Mouse (Mus musculus): Measurements from ENCODE around the gene Mettl24. TPM values are rescaled to one million over a fixed set of nuclear protein-coding genes. Genes with fewer than 3 reads are reported as not detected.

Mettl24 gene
- 0.77 and 1.3 TPM in 2 replicates for polyA plus RNA-seq (2014; fragmentation: Nextera tagmentation; extraction: Ambion mirVana)

DNA sequence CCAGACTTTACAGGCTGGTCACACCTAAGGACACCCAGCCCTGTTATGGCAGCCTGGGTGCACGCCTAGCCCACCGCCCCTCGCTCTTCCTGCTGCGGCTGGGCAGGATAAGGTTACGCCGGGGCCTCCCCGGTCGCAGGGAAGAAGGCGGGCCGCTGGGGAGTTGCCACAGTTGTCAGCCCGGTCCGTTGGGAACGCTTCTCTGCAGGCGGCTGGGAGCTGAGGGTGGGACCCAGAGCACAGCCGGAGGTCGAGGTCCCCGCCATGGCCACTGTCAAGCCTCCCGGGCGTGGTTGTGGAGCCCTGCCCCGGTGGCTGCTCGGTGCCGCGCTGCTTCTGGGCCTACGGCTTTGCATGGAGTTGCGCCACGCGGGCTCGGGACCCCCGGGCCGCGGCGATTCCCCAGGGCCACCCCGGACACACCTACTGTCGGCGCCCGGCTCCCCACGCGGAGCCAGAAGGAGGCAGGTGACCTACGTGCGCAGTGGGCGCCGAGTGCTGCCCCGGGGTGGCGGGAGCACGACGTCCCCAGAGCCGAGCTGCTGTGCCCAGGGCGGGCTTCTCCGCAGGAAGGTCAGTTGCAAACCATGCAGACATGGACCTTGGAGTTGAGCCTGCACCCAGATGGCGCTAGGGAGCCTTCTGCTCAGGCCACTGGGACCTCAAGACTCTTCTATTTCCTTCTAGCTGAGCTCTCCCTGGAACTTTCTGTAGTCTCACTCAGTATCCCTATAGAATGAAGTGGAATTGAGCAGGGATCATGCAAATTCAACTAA lies at the start of gene Mettl24:
Mettl24 (plus strand) TSS at position 191 of the 776 bp plus-strand sequence.
- no peak within 1 kb of the TSS for H3K27ac ChIP-seq (ENCODE audit: low read depth, low read length)

GRCm38 (mm10) chr10:40637331-40637730 lies 45.8 kb upstream of the Mettl24 start:
- ATAC-seq (ENCODE audit: insufficient read depth, low FRiP score, low TSS enrichment) (no peak), DNase-seq (ENCODE audit: low spot score) (no peak)
- 26% methylated on average over 10 of the region's 10 CpGs for WGBS
- Histone ChIP-seq H3K27ac (ENCODE audit: low read depth, low read length) (no peak overlapping the region), H3K4me3 (ENCODE audit: low read depth, low read length) (no peak overlapping the region), H3K4me1 (ENCODE audit: control insufficient read depth, insufficient read depth, low read length) (peaks cover 3% of the 10 kb centered on the region), H3K9ac (ENCODE audit: low read length) (no peak overlapping the region), H3K9me3 (ENCODE audit: control insufficient read depth, low read length) (no peaks in the 10 kb centered on the region), H3K4me2 (ENCODE audit: low read depth) (no peak overlapping the region), H3K36me3 (ENCODE audit: control insufficient read depth, insufficient read depth, low read length) (no peaks in the 10 kb centered on the region), H3K27me3 (ENCODE audit: control insufficient read depth, insufficient read depth, low read length) (no peaks in the 10 kb centered on the region)

More for the DNA sequence above, at the start of gene Mettl24:
- Histone ChIP-seq H3K27me3 (ENCODE audit: control insufficient read depth, insufficient read depth, low read length) (0 out of 2 replicates have a peak, but pooled peaks cover 2% of the 10 kb centered on the region), H3K36me3 (ENCODE audit: control insufficient read depth, insufficient read depth, low read length) (no peaks in the 10 kb centered on the region), H3K4me2 (ENCODE audit: low read depth) (peak within 1 kb of the TSS; percentile 99), H3K4me3 (ENCODE audit: low read depth, low read length) (peak within 1 kb of the TSS; percentile 58), H3K9me3 (ENCODE audit: control insufficient read depth, low read length) (no peaks in the 10 kb centered on the region), H3K4me1 (ENCODE audit: control insufficient read depth, insufficient read depth, low read length) (0 out of 2 replicates have a peak, but pooled peaks cover 3% of the 10 kb centered on the region), H3K9ac (ENCODE audit: low read length) (peak within 1 kb of the TSS; percentile 78)
- under 1% methylated on average over 47 of the region's 50 CpGs for WGBS
- DNase-seq (ENCODE audit: low spot score) (peak; percentile 77), ATAC-seq (ENCODE audit: insufficient read depth, low FRiP score, low TSS enrichment) (peak; percentile 69)

GRCm38 (mm10) chr10:40638276-40638675 lies 44.8 kb upstream of the Mettl24 start:
- H3K4me2 ChIP-seq (ENCODE audit: low read depth) = no peak overlapping the region
- 49% methylated on average over 7 of the region's 7 CpGs for WGBS
- ATAC-seq (ENCODE audit: insufficient read depth, low FRiP score, low TSS enrichment) (peak; percentile 50), DNase-seq (ENCODE audit: low spot score) (no peak)
- peaks cover 3% of the 10 kb centered on the region for H3K4me1 ChIP-seq (ENCODE audit: control insufficient read depth, insufficient read depth, low read length)
- H3K4me3 ChIP-seq (ENCODE audit: low read depth, low read length) = no peak overlapping the region
- H3K36me3 ChIP-seq (ENCODE audit: control insufficient read depth, insufficient read depth, low read length) = no peaks in the 10 kb centered on the region
- peak overlapping the region; percentile 22; the same call in 1 of the 2 replicates for H3K9ac ChIP-seq (ENCODE audit: low read length)
- H3K27ac ChIP-seq (ENCODE audit: low read depth, low read length) = no peak overlapping the region
- no peaks in the 10 kb centered on the region for H3K9me3 ChIP-seq (ENCODE audit: control insufficient read depth, low read length)
- no peaks in the 10 kb centered on the region for H3K27me3 ChIP-seq (ENCODE audit: control insufficient read depth, insufficient read depth, low read length)

GRCm38 (mm10) chr10:40638823-40639819 lies 44.0 kb upstream of the Mettl24 start:
- DNase-seq (ENCODE audit: low spot score) (no peak), ATAC-seq (ENCODE audit: insufficient read depth, low FRiP score, low TSS enrichment) (peak; percentile 73; the same call in 1 of the 2 replicates)
- no peak overlapping the region for H3K9ac ChIP-seq (ENCODE audit: low read length)
- H3K4me3 ChIP-seq (ENCODE audit: low read depth, low read length) = no peak overlapping the region
- no peak overlapping the region for H3K4me2 ChIP-seq (ENCODE audit: low read depth)
- H3K4me1 ChIP-seq (ENCODE audit: control insufficient read depth, insufficient read depth, low read length) = peaks cover 3% of the 10 kb centered on the region
- no peaks in the 10 kb centered on the region for H3K27me3 ChIP-seq (ENCODE audit: control insufficient read depth, insufficient read depth, low read length)
- H3K36me3 ChIP-seq (ENCODE audit: control insufficient read depth, insufficient read depth, low read length) = no peaks in the 10 kb centered on the region
- WGBS = 63% methylated on average over 26 of the region's 26 CpGs
- no peak overlapping the region for H3K27ac ChIP-seq (ENCODE audit: low read depth, low read length)
- no peaks in the 10 kb centered on the region for H3K9me3 ChIP-seq (ENCODE audit: control insufficient read depth, low read length)

GRCm38 (mm10) chr10:40640406-40640805 lies 42.7 kb upstream of the Mettl24 start:
- Histone ChIP-seq H3K27me3 (ENCODE audit: control insufficient read depth, insufficient read depth, low read length) (no peaks in the 10 kb centered on the region), H3K27ac (ENCODE audit: low read depth, low read length) (no peak overlapping the region), H3K4me1 (ENCODE audit: control insufficient read depth, insufficient read depth, low read length) (peaks cover 3% of the 10 kb centered on the region), H3K4me2 (ENCODE audit: low read depth) (no peak overlapping the region), H3K9ac (ENCODE audit: low read length) (no peak overlapping the region), H3K9me3 (ENCODE audit: control insufficient read depth, low read length) (no peaks in the 10 kb centered on the region), H3K36me3 (ENCODE audit: control insufficient read depth, insufficient read depth, low read length) (no peaks in the 10 kb centered on the region), H3K4me3 (ENCODE audit: low read depth, low read length) (no peak overlapping the region)
- DNase-seq (ENCODE audit: low spot score) = no peak
- no peak for ATAC-seq (ENCODE audit: insufficient read depth, low FRiP score, low TSS enrichment)
- WGBS = 93% methylated on average over 4 of the region's 4 CpGs

GRCm38 (mm10) chr10:40641901-40642300 lies 41.2 kb upstream of the Mettl24 start:
- no peak overlapping the region for H3K27ac ChIP-seq (ENCODE audit: low read depth, low read length)
- H3K4me2 ChIP-seq (ENCODE audit: low read depth) = no peak overlapping the region
- no peak overlapping the region for H3K4me3 ChIP-seq (ENCODE audit: low read depth, low read length)
- H3K4me1 ChIP-seq (ENCODE audit: control insufficient read depth, insufficient read depth, low read length) = peaks cover 3% of the 10 kb centered on the region
- 92% methylated on average over 7 of the region's 7 CpGs for WGBS
- no peaks in the 10 kb centered on the region for H3K9me3 ChIP-seq (ENCODE audit: control insufficient read depth, low read length)
- no peak overlapping the region for H3K9ac ChIP-seq (ENCODE audit: low read length)
- H3K36me3 ChIP-seq (ENCODE audit: control insufficient read depth, insufficient read depth, low read length) = no peaks in the 10 kb centered on the region
- DNase-seq (ENCODE audit: low spot score) (no peak), ATAC-seq (ENCODE audit: insufficient read depth, low FRiP score, low TSS enrichment) (no peak)
- no peaks in the 10 kb centered on the region for H3K27me3 ChIP-seq (ENCODE audit: control insufficient read depth, insufficient read depth, low read length)

- ATAC-seq (ENCODE audit: insufficient read depth, low FRiP score, low TSS enrichment) (no peak), DNase-seq (ENCODE audit: low spot score) (no peak)
- Histone ChIP-seq H3K4me1 (ENCODE audit: control insufficient read depth, insufficient read depth, low read length) (peaks cover 3% of the 10 kb centered on the region), H3K27ac (ENCODE audit: low read depth, low read length) (no peak overlapping the region), H3K4me3 (ENCODE audit: low read depth, low read length) (no peak overlapping the region), H3K4me2 (ENCODE audit: low read depth) (no peak overlapping the region), H3K9me3 (ENCODE audit: control insufficient read depth, low read length) (no peaks in the 10 kb centered on the region), H3K9ac (ENCODE audit: low read length) (no peak overlapping the region), H3K27me3 (ENCODE audit: control insufficient read depth, insufficient read depth, low read length) (no peaks in the 10 kb centered on the region), H3K36me3 (ENCODE audit: control insufficient read depth, insufficient read depth, low read length) (no peaks in the 10 kb centered on the region)
- 89% methylated on average over 5 of the region's 5 CpGs for WGBS
Measured at GRCm38 (mm10) chr10:40643126-40643525, 40.0 kb upstream of the Mettl24 start.

DNA sequence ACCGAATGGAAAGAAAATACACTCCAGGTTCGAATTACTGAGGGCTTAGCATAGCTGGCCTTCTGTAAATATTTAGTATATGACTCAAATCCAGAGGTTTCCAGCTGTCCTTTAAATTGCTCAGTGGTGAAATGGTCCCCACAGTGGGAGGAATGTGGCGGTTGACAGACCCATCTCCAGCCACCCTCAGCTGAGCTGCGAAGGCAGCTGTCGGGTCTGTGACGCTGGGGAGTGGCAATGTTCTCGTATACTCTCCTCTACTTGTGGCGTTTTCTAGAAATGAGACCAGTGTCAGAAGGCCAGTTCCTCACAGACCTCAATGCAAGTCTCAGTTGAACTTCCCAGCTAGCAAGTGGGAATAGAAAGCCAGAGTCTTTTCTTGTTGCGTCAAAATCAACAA lies 38.6 kb upstream of the Mettl24 start:
- DNase-seq (ENCODE audit: low spot score) = no peak
- H3K27ac ChIP-seq (ENCODE audit: low read depth, low read length) = no peak overlapping the region
- H3K36me3 ChIP-seq (ENCODE audit: control insufficient read depth, insufficient read depth, low read length) = no peaks in the 10 kb centered on the region
- no peaks in the 10 kb centered on the region for H3K27me3 ChIP-seq (ENCODE audit: control insufficient read depth, insufficient read depth, low read length)
- H3K4me1 ChIP-seq (ENCODE audit: control insufficient read depth, insufficient read depth, low read length) = no peaks in the 10 kb centered on the region
- H3K4me3 ChIP-seq (ENCODE audit: low read depth, low read length) = no peak overlapping the region
- no peak overlapping the region for H3K4me2 ChIP-seq (ENCODE audit: low read depth)
- WGBS = 85% methylated on average over 9 of the region's 9 CpGs
- no peak for ATAC-seq (ENCODE audit: insufficient read depth, low FRiP score, low TSS enrichment)
- H3K9me3 ChIP-seq (ENCODE audit: control insufficient read depth, low read length) = no peaks in the 10 kb centered on the region
- no peak overlapping the region for H3K9ac ChIP-seq (ENCODE audit: low read length)

Measured in neural tube, embryonic 11.5 days (tissue).